Mouse (Mus musculus) heart, embryonic 16.5 days (tissue): Measurements from ENCODE around the gene Ssbp3. TPM values are rescaled to one million over a fixed set of nuclear protein-coding genes. Genes with fewer than 3 reads are reported as not detected.

Experiments
- ATAC-seq: fragments of 200-750 bp; cut with Nextera tagmentation; replicated peaks from 2 replicates; pipeline ENCODE4 v1.8.0; 2017; ENCODE audit warnings: moderate number of reproducible peaks; ENCODE audit not compliant: insufficient read depth, low FRiP score; ENCODE audit errors: extremely low read depth
- H3K27ac ChIP-seq: fragments of 300-500 bp; sonication (generic); 2 replicates; pipeline ENCODE4 v1.5.1; 2014; ENCODE audit warnings: mild to moderate bottlenecking, low read length, control low read depth, moderate library complexity
- H3K27me3 ChIP-seq: fragments of 300-500 bp; sonication (generic); 2 replicates; pipeline ENCODE4 v1.6.1; 2014; ENCODE audit warnings: low read length, mixed read lengths; ENCODE audit not compliant: control insufficient read depth, insufficient read depth
- H3K36me3 ChIP-seq: fragments of 300-500 bp; sonication (generic); 2 replicates; pipeline ENCODE4 v1.6.1; 2014; ENCODE audit not compliant: control insufficient read depth, insufficient read depth
- H3K4me1 ChIP-seq: fragments of 300-500 bp; sonication (generic); 2 replicates; pipeline ENCODE4 v1.6.1; 2014; ENCODE audit warnings: low read length, mixed read lengths; ENCODE audit not compliant: control insufficient read depth, insufficient read depth
- H3K4me2 ChIP-seq: fragments of 300-500 bp; sonication (generic); 2 replicates; pipeline ENCODE4 v1.6.1; 2014; ENCODE audit warnings: low read depth, mild to moderate bottlenecking, control low read depth, low read length
- H3K4me3 ChIP-seq: fragments of 300-500 bp; sonication (generic); 2 replicates; pipeline ENCODE4 v1.5.1; 2014; ENCODE audit warnings: mild to moderate bottlenecking, control low read depth, low read length
- H3K9ac ChIP-seq: fragments of 300-500 bp; sonication (generic); 2 replicates; pipeline ENCODE4 v1.6.1; 2014; ENCODE audit warnings: low read length, control low read depth
- H3K9me3 ChIP-seq: fragments of 300-500 bp; sonication (generic); replicated peaks from 2 replicates; pipeline ENCODE4 v1.6.1; 2016; ENCODE audit warnings: low read length; ENCODE audit not compliant: control insufficient read depth
- WGBS: fragments of 180-500 bp; shearing (Covaris S2); extraction: QIAGEN DNeasy Blood & Tissue Kit; methylation state at CpG from one replicate; pipeline ENCODE4 v1.1.7; 2014; 5-methylcytosine and 5-hydroxymethylcytosine counted together
- polyA plus RNA-seq: library from polyadenylated mRNA; unstranded; fragments of >200 nt; fragmentation: Nextera tagmentation; extraction: Ambion mirVana; gene quantifications from 2 replicates; pipeline ENCODE4 v1.2.1, GENCODE M21; 2015

Gene Ssbp3
- polyA plus RNA-seq, 1 experiment from 2014 or later = 52.9 TPM

GRCm38 (mm10) chr4:106869539-106869951 lies 41.0 kb upstream of the Ssbp3 start:
- Histone ChIP-seq H3K4me2 (no peak overlapping the region), H3K9ac (no peak overlapping the region), H3K4me1 (peaks cover 35% of the 10 kb centered on the region)

GRCm38 (mm10) chr4:106870556-106870955 lies 39.9 kb upstream of the Ssbp3 start:
- no peak; the same call in 1 of the 2 replicates for ATAC-seq
- no peak overlapping the region for H3K27ac ChIP-seq
- H3K27me3 ChIP-seq = no peaks in the 10 kb centered on the region
- no peaks in the 10 kb centered on the region for H3K9me3 ChIP-seq
- WGBS = 42% methylated on average over 2 of the region's 2 CpGs
- H3K4me2 ChIP-seq = no peak overlapping the region
- H3K36me3 ChIP-seq = no peaks in the 10 kb centered on the region
- H3K4me1 ChIP-seq = peaks cover 31% of the 10 kb centered on the region
- no peak overlapping the region for H3K9ac ChIP-seq
- H3K4me3 ChIP-seq = no peak overlapping the region

More at GRCm38 (mm10) chr4:106869539-106869951, 41.0 kb upstream of the Ssbp3 start:
- no peaks in the 10 kb centered on the region for H3K27me3 ChIP-seq
- H3K4me3 ChIP-seq = no peak overlapping the region
- 37% methylated on average over 3 of the region's 3 CpGs for WGBS
- peak overlapping the region; percentile 46 for H3K27ac ChIP-seq
- H3K36me3 ChIP-seq = no peaks in the 10 kb centered on the region
- ATAC-seq = no peak
- H3K9me3 ChIP-seq = no peaks in the 10 kb centered on the region

- peaks cover 3% of the 10 kb centered on the region for H3K4me1 ChIP-seq
- no peak overlapping the region for H3K27ac ChIP-seq
- H3K9me3 ChIP-seq = no peaks in the 10 kb centered on the region
- ATAC-seq = no peak
- H3K4me2 ChIP-seq = no peak overlapping the region
- no peak overlapping the region for H3K4me3 ChIP-seq
- WGBS = 83% methylated on average over 7 of the region's 7 CpGs
- no peaks in the 10 kb centered on the region for H3K36me3 ChIP-seq
- H3K27me3 ChIP-seq = no peaks in the 10 kb centered on the region
- H3K9ac ChIP-seq = no peak overlapping the region
Observed at GRCm38 (mm10) chr4:106874501-106874900, 36.0 kb upstream of the Ssbp3 start.

- 72% methylated on average over 6 of the region's 6 CpGs for WGBS
- H3K4me1 ChIP-seq = no peaks in the 10 kb centered on the region
- no peak for ATAC-seq
Observed at GRCm38 (mm10) chr4:106881101-106881500, 29.4 kb upstream of the Ssbp3 start.

GRCm38 (mm10) chr4:106883149-106883548 lies 27.4 kb upstream of the Ssbp3 start:
- no peaks in the 10 kb centered on the region for H3K27me3 ChIP-seq
- no peak overlapping the region for H3K4me3 ChIP-seq
- WGBS = 66% methylated on average over 2 of the region's 2 CpGs
- no peaks in the 10 kb centered on the region for H3K36me3 ChIP-seq
- peaks cover 7% of the 10 kb centered on the region; the same call in 1 of the 2 replicates for H3K9me3 ChIP-seq
- no peak for ATAC-seq
- H3K4me2 ChIP-seq = no peak overlapping the region
- H3K9ac ChIP-seq = no peak overlapping the region
- H3K4me1 ChIP-seq = no peaks in the 10 kb centered on the region
- no peak overlapping the region for H3K27ac ChIP-seq

More at GRCm38 (mm10) chr4:106881101-106881500, 29.4 kb upstream of the Ssbp3 start:
- no peaks in the 10 kb centered on the region for H3K27me3 ChIP-seq
- H3K9ac ChIP-seq = no peak overlapping the region
- no peaks in the 10 kb centered on the region for H3K36me3 ChIP-seq
- H3K4me3 ChIP-seq = no peak overlapping the region
- H3K4me2 ChIP-seq = no peak overlapping the region
- peaks cover 7% of the 10 kb centered on the region; the same call in 1 of the 2 replicates for H3K9me3 ChIP-seq
- H3K27ac ChIP-seq = no peak overlapping the region

GRCm38 (mm10) chr4:106886307-106887085 lies 24.0 kb upstream of the Ssbp3 start:
- Histone ChIP-seq H3K27me3 (no peaks in the 10 kb centered on the region), H3K9me3 (peaks cover 7% of the 10 kb centered on the region; the same call in 1 of the 2 replicates), H3K4me2 (no peak overlapping the region), H3K4me1 (no peaks in the 10 kb centered on the region), H3K9ac (no peak overlapping the region), H3K27ac (no peak overlapping the region), H3K4me3 (no peak overlapping the region), H3K36me3 (no peaks in the 10 kb centered on the region)
- 65% methylated on average over 10 of the region's 10 CpGs for WGBS
- no peak for ATAC-seq

GRCm38 (mm10) chr4:106896086-106896485 lies 14.4 kb upstream of the Ssbp3 start:
- WGBS = 80% methylated on average over 8 of the region's 8 CpGs
- ATAC-seq = no peak
- Histone ChIP-seq H3K27ac (no peak overlapping the region), H3K9me3 (peaks cover 7% of the 10 kb centered on the region), H3K27me3 (no peaks in the 10 kb centered on the region), H3K4me2 (no peak overlapping the region), H3K9ac (no peak overlapping the region), H3K4me1 (no peaks in the 10 kb centered on the region), H3K36me3 (no peaks in the 10 kb centered on the region), H3K4me3 (no peak overlapping the region)

GRCm38 (mm10) chr4:106898923-106899322 lies 11.6 kb upstream of the Ssbp3 start:
- no peak for ATAC-seq
- H3K4me1 ChIP-seq = no peaks in the 10 kb centered on the region
- H3K27me3 ChIP-seq = no peaks in the 10 kb centered on the region
- H3K36me3 ChIP-seq = no peaks in the 10 kb centered on the region
- H3K4me3 ChIP-seq = no peak overlapping the region
- no peak overlapping the region for H3K4me2 ChIP-seq
- 71% methylated on average over 5 of the region's 5 CpGs for WGBS
- no peaks in the 10 kb centered on the region for H3K9me3 ChIP-seq
- H3K27ac ChIP-seq = no peak overlapping the region
- no peak overlapping the region for H3K9ac ChIP-seq

- WGBS = 79% methylated on average over 3 of the region's 3 CpGs
- Histone ChIP-seq H3K4me2 (no peak overlapping the region), H3K4me1 (no peaks in the 10 kb centered on the region), H3K36me3 (no peaks in the 10 kb centered on the region), H3K27me3 (no peaks in the 10 kb centered on the region), H3K9me3 (no peaks in the 10 kb centered on the region), H3K4me3 (no peak overlapping the region), H3K27ac (no peak overlapping the region), H3K9ac (no peak overlapping the region)
- ATAC-seq = no peak
Observed at GRCm38 (mm10) chr4:106899471-106899870, 11.0 kb upstream of the Ssbp3 start.
